Mouse (Mus musculus): Measurements from ENCODE around the gene Kidins220.
A peak's percentile ranks its signal among the peaks of the same experiment; 100 is the strongest.

Kidins220 gene

DNA sequence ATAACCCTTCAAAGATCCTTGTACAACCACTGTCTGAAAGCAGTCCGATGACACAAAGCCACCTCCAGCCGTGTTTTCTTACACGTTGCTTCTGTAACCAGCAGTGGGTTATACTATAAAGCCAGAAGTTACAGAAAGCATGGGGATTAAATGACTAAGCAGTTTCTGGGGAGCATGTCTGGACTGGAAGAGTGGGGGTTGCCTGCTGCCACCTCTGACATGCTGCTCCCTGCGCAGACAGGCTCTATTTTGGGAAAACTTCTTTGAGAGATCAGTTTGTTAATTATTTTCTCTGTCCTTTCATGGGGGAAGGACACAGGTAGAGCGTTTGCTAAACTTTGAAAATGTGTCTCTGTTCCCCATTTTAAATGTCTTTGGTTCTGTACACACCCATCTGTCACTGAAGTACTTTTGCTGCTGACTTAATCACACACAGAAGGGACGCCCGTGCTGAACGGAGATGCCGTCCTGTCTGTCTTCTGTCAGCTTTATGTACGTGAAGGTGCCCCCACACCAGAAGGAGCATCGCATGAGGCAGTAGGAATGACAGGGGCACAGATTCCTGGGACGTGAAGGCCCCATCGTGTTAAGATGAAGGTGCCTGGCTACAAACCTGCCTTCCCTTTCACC, 11.2 kb upstream of the Kidins220 start:
- no peak for DNase-seq (ENCODE audit: low spot score in 2 of 2)

DNA sequence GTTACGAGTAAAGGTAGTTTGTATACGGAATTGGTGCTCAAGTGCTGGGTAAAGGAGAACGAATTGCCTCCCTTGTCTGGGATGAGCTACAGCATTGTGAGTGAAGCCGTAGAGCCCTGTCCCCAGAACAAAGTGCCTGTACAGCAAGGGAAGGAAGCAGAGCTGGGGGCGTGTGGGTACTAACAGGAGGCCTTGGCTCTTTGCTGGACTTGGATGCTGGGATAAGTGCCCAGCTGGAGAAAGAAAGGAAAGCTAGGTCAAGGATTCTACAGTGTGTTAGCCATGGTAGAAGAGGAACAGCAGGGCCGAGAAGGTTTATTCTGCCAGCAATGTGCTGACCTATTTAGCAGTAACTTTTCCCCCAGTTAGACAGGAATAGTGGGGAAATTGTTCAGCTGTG, 9.3 kb upstream of the Kidins220 start:
- no peak for DNase-seq (ENCODE audit: low spot score in 2 of 2)

DNA sequence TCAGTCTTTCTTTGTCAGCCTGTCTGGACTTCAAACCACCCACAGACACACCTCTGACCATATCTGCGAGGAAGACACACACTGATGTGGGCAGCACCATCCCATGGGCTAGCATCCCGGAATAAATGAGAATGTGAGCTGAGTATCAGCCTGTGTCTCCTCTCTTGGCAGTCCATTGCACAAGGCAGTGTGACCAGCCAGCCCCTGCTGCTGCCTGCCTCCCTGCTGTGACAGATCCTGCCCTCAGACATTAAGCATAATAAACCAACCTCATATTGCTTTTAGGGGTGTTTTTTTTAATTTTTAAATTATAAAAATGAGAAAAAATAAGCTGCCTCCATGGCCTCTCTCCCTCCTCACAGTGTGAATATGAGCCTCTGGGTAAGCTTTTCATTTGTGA, 8.7 kb upstream of the Kidins220 start:
- no peak for DNase-seq (ENCODE audit: low spot score in 2 of 2)

DNA sequence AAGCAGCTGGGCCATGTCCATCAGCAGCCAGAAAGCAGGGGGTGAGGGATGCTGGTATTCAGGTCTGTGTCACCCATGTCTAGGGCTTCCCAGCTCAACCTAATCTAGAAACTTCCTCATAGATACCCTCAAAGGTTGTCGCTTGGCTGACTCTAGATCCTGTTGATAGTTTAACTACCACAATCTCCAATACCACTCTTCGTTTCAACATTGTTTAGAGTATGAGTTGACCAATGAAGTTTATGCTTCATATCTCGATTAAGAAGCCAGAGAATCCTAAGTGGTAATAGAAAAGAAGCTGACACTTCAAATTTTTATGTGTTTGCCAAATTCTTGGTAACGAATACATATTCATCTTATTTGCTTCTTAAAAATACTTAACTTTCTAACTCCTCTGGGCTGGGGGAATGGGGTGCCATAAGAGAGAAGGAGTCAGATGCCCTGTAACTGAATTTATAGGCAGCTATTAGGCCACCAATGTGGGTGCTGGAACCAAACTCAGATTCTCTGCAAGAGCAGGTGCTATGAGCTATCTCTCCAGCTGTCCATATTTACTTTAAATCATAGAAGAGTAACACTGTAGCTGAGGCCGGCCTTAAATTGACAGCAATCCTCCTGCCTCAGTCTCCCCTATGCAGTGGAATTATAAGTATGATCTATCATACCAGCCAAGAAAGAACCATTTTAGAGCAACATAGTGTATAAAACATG, 3.1 kb upstream of the Kidins220 start:
- no peak for DNase-seq (ENCODE audit: low spot score in 2 of 2)

DNA sequence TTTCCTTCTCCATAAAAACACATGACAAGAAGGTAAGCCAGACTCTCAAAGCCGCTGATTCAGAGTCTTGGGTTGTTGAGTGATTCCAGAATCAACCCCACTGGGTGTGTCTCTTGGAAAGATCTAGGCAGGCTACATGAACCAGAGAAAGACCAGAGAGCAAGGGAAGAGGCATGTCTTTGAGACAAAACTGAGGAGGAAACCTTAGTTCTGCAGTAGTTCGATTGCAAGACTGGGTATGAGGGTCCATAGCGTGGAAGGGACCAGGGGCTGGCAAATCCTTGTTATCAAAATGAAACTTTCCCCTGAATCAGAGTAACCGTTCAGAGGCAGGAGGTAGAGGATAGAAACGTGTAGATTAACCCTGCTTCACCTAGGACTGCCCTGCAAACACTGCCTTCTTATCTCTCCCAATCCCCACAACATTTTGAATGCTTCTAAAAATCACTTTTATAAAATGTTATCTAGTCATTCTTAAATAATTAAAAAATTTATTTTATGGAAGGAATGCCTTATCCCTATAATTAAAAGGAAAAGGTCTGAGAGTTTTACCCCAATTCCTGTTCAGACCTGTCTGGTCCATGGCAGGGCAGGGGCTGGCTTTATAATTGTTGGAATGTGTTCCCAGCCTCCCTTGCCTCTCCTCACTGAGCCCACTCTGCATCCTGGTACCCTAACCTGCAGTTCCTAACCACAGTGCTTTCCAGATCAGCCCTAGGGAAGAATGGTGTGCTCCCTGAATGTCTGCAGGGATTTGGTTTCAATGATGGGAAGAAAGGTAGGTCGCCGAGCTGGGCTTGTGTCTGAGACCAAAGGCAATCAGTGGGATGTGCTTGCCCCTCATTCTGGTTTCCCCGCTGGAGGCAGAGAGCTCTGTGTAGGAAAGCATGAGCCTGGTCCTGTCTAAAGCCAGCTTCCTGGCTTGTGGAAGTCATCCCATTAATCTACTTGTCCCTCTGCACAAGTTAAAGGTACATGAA, 2.1 kb upstream of the Kidins220 start:
- no peak for DNase-seq (ENCODE audit: low spot score in 2 of 2)

DNA sequence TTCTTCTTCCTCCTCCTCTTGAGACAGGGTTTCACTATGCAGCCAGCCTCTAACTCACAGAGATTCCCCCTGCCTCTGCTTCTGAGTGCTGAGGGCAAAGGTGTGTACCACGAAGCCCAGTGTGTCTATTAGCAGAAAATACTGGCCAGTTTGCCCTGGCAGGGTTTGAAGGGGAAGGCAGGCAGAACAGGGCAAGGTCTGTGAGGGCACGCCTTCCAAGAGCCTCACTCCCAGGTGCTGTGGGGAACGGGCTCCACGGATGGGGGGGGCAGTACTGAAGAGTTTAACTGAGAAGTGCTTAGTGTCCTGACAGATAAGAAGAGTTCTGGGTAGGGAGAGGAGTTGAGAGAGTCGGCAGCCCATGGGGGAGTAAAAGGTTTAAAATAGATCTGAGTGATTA, 1.1 kb upstream of the Kidins220 start:
- DNase-seq (ENCODE audit: low spot score in 2 of 2) = peak in 1 of 2 experiments; percentile 12

DNA sequence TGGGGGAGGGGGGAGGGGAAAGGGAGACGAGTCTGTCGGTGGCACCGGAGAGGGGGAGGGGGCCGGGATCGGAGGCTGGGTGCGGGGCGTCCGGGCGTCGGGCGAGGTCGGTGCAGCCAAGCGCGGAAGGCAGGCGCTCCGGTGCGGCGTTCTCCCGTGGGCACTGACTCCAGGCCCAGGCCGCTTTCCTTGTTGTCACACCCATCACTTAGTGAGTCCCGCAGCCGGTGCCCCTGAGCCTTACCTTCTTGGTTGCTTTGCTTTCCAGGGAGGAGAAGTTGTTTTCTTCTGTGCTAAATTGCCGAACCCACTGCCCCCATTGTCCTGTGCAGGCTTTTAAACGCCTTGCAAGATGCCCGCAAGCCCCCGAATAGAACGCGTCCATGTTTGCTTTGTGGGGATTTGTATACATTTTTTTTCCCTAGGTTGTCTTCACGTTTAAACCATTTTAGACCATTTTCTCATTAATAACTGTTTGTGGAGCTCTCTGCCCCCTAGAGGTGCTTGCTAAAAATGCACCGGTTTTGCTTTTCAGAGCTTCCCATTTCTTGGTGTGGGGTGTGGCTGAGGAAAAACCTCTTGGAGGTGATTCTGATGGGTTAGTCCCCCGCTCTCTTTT, 499 bp downstream of the Kidins220 start:
- peak in 1 of 2 experiments; percentile 48 for DNase-seq (ENCODE audit: low spot score in 2 of 2)

DNA sequence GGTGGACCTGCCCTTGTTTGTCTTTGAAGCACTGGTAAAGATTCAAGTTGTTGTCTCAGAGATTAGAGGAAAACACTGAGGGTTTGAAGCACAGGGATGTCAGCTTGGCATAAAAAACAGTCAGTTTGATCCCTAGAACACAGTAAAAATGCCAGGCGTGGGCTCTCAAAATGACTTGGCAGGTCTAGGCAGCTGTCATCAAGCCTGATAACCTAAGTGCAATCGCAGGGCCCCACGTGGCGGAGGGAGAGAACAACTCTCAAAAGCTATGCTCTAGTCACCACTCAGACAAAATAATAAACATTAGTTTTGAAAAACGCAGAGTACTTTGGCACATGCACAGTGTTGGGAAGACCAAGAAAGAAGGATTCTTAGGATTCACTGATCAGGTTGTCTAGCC, 10.5 kb downstream of the Kidins220 start:
- DNase-seq (ENCODE audit: low spot score in 2 of 2) = no peak

DNA sequence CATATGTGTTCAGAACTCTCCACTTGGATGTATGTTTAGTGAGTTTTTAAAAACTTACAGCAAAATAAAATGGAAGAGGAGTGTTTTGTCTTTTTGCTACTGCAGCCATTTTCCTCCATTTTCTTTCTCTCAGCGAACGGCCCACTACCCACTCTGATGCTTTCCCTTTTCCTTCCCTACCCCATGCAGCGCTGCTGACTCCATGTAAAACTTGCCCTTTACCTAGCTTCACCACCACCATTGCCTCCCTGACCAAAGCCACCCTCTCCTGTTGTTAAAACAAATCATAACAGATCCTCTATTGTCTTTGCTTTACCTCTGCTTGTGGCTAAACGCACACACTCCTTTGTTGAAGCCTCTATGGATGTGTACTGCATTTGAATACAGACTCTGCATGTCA, 20.6 kb downstream of the Kidins220 start:
- DNase-seq (ENCODE audit: low spot score in 2 of 2) = no peak

DNA sequence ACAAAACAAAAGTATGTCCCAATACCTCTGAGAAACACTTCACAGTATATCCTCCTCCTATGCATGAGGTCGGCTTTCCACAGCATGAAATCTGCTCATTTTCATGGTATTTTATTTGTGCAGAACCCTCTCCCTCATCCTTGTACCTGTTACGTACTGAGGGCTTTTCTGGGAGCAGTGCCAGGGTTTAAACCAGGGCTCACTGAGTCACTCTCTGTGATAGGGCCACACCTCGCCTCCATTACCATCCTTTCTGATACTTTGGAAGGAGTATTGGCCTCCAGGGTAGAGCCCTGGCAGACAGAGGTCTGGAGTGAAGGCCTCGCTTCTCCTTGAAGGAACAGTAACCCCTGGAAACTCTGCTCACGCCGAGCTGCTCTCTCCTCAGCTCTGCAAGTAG, 30.6 kb downstream of the Kidins220 start:
- no peak for DNase-seq (ENCODE audit: low spot score in 2 of 2)

DNA sequence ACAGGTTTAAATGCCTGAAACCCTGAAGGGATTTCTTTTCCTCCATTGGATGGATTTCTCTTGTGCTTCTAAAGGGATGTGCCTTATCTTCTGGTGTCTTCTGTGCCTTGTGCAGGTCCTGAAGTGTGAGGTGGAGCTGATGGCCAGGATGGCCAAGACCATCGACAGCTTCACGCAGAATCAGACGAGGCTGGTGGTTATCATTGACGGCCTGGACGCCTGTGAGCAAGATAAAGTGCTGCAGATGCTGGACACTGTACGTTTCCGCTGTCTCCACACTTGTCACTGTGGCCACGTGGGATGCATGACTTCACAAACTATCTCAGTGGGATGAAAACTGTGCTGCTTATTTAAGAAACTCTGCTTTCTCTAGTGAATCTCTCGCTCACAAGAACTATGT, 35.2 kb downstream of the Kidins220 start:
- DNase-seq (ENCODE audit: low spot score in 2 of 2) = no peak

DNA sequence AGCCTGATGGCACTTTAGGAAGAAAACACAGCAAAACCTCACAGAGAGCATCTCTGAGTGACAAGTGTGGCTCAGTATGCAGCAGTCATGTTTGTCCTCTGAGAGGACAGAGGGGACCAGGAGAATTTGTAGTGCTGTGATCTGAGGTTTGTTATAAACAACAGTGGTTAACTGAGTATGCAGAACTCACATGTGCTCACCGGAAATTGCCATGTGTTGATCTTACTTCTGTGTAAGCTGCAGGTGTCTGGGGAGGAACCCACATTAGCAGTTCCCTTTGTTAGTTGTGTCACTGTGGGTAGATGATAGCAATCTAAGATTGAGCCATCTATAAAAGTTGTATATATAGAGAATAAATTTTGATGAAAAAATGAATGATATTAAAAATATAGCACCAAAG, 35.7 kb downstream of the Kidins220 start:
- peak; percentile 23 to 33 for DNase-seq (ENCODE audit: low spot score in 2 of 2)

DNA sequence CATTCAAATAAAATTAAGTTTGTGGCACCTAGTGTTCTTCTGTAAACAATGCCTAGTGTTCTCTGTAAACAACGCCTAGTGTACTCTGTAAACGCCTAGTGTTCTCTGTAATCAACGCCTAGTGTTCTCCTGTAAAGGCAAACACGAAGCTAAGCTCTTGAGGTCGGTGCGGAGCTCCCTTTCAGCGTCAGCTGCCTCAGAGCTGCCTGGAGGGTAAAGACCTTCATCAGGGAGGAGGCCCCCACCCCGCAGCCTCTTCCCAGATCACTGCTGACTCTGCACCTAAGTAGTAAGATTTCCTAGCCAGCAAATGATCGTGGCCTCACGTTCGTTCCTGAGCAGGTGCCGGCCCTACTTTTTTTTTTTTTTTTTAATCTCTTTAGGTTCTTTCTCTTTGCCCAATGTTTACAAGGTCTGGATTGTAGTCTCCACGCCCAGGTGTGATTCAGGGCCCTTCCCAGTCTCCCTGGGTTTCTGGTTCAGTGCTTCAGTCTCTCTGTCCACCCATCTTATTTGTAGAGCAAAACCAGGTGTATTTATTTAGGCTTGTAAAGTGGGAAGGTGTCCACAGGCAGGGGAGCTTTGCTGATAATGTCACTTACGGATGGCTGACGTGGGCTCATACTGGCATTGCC, 37.1 kb downstream of the Kidins220 start:
- peak; percentile 21 to 22 for DNase-seq (ENCODE audit: low spot score in 2 of 2)

DNA sequence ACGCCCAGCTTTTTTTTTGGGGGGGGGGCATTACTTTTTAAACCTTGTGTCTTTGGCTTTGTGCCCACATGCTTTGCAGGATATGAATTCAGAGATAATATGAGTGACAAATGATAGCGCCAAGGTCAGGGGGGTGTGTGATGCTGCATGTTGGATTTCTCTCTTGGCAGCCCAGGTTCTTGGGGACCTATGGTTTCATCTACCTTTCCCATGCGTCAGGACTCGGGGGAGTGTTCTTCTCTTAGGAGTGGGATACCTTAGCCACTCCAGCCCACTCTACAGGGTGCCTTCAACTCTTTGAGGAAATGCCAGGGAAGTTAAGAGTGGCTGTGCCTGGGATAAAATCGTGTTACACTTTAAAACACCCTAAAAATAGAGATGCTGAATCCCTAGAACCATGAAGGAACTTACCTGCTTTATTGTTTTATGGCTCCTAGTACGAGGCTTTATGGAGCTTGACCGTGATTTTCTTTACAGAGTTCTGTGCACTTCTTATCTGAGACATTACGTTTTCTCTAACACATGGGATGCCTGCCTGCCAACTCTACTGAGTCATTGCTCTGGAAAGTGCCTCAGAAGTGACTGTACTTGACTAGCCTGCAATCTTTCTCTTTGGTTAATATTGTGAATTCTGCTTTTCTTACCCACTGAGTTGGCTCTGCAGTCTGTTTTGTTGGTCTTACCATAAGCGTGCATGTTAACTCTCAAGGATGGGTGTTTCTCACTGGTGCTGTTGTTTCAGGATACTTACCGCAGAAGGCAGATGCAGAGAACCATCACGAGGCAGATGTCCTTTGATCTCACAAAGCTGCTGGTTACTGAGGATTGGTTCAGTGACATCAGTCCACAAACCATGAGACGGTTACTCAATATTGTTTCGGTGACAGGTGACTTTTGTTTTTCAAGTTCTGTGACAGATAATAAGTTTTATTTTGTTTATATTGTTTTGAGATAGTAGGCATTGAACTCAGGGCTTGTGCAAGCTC, 38.1 kb downstream of the Kidins220 start:
- peak; percentile 39 to 46 for DNase-seq (ENCODE audit: low spot score in 2 of 2)

DNA sequence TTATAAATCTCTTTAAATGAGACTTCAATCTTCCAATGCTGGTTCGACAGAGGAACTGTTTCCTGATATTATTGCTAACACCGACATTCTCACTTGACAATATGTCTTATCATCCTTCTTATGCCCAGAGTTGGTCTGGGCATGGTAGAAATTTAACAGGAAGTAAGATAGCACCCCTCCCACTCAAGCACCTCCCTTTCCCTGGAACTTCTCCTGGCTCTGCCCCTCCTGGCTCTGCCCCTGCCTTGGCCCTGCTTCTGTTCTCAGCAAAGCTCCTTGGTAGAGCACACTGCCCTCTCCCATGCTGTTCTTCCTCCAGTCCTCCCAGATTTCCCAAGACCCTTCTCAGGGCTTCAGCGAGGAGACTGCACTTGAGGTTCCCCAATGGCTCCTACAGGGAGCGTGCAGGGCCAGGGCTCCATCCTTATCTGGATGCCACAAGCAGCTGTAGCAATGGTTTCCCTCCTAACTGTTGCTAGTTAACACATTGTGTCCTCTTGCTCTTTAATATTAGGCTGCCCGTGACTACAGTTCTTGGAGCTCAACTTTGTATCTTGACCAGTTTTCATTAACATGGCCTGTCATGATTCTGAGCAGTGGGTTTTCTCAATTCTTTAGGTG, 39.7 kb downstream of the Kidins220 start:
- DNase-seq (ENCODE audit: low spot score in 2 of 2) = no peak

DNA sequence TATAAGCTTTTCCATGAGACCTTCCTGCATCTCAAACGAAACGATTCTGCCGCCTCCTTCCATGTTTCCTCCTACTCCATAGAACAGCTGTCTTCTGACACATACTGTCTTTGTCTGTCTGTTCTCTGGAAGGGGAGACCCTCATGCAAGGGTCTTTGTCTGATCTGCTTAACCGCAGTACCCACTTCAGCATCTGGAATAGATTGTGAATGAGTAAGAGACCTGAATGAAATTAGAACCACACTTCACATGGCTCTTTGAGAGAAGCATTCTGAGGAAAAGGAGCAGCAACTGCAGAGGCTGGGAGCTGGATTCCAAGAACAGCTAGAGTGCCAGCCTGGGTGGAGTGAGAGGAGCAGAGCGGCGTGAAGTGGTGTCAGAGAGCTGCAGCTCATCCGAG, 40.2 kb downstream of the Kidins220 start:
- no peak for DNase-seq (ENCODE audit: low spot score in 2 of 2)

DNA sequence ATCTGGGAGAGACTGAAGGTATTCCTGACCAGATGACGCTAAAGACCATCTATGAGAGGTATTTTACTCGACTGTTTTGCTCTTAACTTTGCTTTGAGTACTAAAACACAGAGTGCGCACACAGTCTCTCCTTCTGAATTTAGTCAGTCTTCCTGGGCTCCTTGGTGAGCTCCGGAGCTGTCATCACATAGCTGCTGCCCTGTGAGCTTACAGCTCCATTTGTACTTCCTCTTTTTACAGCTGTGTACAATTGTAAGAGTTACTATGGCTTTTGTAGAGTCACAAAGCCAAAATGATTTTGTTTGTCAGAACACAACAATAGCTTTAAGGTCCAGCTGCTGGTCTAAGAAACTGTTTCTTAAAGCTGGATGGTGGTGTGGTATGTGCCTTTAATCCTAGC, 42.3 kb downstream of the Kidins220 start:
- no peak for DNase-seq (ENCODE audit: low spot score in 2 of 2)

DNA sequence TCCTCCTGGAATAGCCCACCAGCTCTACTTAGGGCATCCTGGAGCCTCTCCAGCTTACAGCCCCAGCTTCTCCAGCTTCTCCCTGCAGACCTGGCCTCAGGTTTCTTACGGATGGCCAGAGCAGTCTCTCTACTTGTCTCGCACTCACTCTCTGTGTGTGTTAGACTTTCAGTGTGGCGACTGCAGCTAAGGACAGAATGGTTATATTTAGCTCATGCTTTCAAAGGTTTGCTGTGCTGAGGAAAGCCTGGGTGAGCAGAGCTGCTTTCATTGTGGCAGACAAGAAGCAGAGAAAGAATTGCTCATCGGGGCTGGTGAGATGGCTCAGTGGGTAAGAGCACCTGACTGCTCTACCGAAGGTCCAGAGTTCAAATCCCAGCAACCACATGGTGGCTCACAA, 46.3 kb downstream of the Kidins220 start:
- DNase-seq (ENCODE audit: low spot score in 2 of 2) = no peak

DNA sequence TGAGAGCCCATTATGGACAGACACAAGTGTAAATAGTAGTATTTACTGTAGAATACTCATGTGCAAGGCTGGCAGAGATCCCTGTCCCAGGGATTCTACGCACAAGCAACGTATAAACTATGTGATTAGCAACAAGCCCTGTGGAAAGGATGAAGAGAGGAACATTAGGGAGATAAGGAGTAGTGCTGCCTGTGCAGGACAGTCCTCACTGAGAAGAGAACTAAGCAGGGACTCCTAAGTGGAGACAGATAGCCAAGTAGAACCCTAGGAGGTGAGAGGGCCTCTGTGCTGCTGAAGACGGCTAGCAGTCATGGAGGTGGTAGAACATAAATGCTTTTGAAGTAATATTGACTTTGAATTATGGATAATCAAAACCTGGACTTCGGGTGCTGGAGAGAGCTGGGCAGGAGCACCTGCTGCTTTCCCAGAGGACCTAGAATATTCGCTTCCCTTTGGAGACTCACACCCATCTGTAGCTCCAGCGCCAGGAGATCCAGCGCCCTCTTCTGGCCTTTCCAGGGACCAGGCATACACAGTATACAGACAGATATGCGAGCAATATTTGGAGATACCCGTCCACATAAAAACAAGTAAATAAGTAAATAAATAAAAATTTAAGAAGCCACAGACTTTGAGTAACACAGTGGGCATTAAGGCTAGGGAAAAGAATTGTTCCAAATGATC, 50.3 kb downstream of the Kidins220 start:
- DNase-seq (ENCODE audit: low spot score in 2 of 2) = no peak

Data from thymus, postnatal 10 days (tissue).